Mouse (Mus musculus): ENCODE measurements around the gene Map3k3.
"Not testable (repeated sequence)": the region's sequence is repeated elsewhere in the genome, so short reads cannot be mapped to it uniquely, and the experiment has no call there.

Map3k3 gene

DNA sequence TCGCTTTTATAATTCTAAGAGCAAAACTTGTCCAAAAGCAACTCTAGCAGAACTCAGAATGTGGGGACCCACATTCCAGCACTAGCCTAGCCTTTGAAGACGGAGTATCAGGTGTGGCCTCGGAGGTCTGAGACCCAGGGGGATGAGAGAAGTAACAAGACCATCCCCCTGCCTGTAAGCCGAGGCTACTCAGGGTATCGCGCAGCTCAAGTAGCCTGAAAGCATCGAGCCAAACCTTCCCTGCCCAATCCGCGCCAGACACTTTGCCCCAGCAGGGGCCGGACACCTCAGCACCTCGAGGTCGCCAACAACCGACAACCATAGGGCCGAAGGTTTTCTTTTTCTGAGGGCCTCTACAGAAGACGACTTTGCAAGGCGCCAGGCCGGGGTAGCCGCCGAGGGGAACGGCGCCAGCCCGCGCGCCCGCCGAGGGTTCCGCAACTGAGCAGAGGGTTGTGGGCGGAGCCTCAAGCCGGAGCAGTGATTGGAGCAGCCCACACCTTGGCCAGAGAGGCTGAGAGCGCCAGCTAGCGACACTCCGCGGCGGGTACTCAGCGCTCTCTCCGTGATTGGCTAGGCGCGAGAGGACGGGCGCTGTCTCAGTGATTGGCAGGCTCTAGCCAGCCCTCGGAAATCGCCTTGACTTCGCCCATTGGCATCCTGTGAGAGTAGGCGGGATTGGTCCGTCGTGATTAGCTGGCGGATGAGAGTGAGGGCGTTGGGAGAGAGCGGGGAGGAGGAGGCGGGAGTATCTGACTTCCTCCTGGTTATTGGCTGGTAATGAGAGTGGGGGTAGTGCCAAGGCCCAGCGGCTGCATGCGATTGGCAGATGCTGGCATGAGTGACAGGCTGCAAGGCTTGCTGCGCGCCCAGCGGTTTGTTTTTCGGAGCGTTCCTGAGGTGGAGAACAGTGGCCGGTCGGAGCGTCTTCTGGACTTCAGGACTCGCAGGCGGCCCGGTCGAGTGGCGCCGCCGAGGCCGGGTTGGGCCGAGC, at the start of gene Map3k3:
Gene Map3k3 (plus strand): TSS at position 906 of the 994 bp plus-strand sequence.
- CTCF ChIA-PET, result interaction anchor here (0.5 kb wide), 1 partner anchor 135 kb away, joined by 6 read pairs; no protein-coding TSS in a partner anchor

DNA sequence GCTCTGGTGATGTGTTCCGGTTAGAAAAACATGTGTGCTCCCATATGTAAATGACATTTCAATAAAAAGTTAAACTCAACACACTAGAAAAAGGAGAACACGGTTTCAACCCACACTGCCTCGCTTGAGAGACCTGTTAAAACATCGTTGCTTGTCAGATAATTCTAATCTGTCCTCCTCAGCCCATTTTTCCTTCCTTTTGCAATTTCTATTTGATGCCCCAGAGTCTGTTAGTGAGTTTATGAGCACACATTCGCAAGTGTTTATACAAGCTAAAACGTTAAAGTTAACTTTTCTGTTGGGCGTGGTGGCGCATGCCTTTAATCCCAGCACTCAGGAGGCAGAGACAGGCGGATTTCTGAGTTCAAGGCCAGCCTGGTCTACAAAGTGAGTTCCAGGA, 49.4 kb upstream of the Map3k3 start:
- CTCF ChIA-PET, result no interaction called here

DNA sequence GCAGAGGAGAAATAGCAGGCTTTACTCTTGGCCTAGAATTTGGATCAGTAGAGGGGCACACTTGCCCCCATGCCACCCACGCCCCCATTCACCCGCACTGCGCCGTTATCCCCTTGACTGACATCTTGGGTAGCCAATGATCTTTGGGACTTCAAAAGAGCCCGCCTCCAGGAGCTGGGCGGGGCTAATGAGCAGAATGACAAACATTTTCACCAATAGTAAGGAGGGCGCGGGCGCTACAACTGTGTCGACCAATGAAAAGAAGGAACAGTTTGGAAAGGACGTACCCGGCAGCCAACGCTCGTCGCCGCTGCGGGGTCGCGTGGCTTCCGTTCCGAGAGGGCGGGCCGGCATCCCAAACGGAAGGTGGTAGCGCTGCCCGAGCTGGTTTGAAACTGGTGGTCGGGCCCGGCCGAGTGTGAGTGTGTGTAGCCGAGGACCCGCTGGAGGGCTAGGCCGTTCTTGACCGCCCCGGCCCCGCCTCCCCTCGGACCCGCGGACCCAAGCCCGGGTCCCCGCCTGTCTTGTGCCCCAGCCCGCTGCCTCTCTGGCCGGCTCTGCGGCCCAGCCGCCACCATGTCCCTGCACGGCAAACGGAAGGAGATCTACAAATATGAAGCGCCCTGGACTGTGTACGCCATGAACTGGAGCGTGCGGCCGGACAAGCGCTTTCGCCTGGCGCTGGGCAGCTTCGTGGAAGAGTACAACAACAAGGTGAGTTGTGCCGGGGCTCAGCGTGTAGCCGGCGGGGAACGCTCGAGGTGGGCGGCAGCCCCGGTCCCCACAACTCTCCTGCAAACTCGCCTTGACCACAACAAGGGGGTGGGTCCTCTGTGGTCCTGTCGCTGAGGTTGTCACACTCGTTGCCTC, 47.6 kb upstream of the Map3k3 start, which contains the start of gene Dcaf7:
Gene Dcaf7 (plus strand): TSS at position 325 of the 870 bp plus-strand sequence.
- CTCF ChIA-PET, result interaction anchor here (0.5 to 1.2 kb wide), 2 partner anchors 17 to 1917 kb away, joined by 4 read pairs; no protein-coding TSS in a partner anchor

DNA sequence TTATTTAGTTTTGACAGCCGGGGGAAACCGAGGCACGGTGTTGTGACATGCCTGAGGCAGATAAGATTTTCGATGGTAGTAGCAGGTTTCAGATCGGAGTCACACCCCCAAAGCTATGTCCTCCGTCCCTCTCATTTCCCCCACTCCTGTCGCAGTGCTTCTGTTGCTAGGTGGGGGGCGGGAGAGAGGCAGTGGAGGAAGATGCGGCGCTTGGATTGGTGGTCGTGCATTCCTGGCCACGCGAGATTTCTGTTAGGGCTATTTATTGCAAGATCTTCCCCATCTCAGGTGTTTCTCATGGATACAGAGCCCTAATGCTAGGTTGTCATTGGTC, 47.0 kb upstream of the Map3k3 start:
- CTCF ChIA-PET, result interaction anchor here (1.2 kb wide), 1 partner anchor 16 kb away, joined by 4 read pairs; no protein-coding TSS in a partner anchor

DNA sequence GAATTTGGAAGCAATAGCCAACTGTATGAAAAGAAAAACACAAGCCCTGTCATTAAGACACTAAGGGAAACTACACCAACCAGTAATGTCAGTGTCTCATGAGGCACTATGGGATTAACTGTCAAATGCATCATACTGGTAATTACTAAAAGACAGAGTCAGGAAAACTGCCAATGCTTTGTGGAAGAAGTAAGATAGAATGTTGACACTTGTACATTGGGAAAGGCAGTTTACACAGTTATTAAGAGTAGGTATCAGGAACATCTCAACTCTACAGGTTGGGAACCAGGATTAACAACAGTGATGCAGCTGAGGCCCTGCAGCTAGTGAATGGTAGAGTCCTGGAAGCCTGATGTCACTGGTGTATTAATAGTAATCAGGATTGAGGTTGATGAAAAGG, 40.1 kb upstream of the Map3k3 start:
- CTCF ChIA-PET, result no interaction called here

DNA sequence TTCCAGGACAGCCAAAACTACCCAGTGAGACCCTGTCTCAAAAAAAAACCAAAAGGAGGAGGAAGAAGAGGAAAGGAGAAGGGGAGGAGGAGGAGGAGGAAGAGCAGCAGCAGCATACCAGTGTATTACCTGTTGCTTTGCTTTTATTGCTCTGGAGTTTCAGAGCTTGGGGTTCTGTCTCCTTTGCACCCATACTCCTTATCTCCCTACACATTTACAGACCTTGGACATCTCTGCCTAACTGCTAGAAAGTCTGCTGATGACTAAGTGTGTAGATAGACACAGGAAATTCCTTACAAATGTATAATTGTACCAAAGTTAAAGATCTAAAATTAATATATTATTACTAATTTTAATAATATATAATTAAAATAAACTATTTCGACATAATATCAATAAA, 39.2 kb upstream of the Map3k3 start:
- CTCF ChIA-PET, result interaction anchor here (0.6 kb wide), 1 partner anchor 19 kb away, joined by 3 read pairs; no protein-coding TSS in a partner anchor

DNA sequence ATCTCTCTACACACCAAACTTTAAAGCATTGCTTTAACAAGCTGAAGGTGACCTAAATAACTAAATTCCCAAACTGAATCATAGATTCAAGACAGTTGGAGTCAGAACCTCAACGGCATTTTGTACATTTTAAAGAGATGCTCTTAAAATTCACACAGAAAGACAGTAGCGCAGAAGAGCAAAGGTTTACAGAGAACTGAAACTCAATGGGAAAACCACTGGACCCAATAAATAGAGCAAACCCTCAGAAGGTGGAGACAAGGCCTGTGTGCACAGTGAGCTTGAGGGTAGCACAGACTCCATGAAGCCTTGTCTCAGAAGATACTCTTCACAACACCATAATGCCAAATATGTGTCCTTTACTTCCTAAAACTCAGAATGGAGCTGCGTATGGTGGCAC, 38.6 kb upstream of the Map3k3 start:
- CTCF ChIA-PET, result interaction anchor here (0.6 kb wide), 2 partner anchors 19 to 1166 kb away, joined by 3 read pairs; no protein-coding TSS in a partner anchor

DNA sequence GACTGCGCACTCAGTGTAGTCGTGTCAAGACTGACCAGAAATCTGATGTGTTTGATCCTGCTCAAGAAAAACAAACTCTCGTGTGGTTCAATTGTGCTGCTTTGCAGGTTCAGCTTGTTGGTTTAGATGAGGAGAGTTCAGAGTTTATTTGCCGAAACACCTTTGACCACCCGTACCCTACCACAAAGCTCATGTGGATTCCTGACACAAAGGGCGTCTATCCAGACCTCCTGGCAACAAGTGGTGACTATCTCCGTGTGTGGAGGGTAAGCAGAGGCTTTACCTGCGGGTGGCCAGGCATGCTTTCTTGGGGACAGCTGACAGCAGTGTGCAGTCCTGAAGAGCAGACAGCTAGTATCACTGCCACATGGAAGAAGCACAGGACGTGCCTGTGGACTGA, 37.8 kb upstream of the Map3k3 start:
- CTCF ChIA-PET, result interaction anchor here (0.6 kb wide), 1 partner anchor 147 kb away, joined by 7 read pairs; no protein-coding TSS in a partner anchor

DNA sequence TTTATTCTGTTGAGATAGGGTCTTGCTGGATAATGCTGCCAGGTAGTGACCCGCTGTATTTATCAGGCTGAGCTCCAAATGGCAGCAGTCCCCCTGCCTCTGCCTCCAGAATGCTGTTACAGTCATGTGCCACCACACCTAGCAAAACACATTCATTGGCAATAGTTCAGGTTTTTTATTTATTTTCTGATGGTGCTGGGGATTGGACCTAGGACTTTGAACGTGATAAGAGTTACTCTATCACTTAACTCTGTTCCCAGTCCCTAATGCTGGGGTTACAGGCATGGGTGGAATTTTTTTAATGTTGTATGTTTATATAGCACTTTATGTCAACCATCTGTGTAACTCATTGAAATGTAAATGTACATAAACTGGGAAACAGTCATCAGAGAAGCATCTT, 30.5 kb upstream of the Map3k3 start:
- CTCF ChIA-PET, result interaction anchor here (1.0 kb wide), 1 partner anchor 17 kb away, joined by 4 read pairs; the partner anchor contains the start of gene Dcaf7

DNA sequence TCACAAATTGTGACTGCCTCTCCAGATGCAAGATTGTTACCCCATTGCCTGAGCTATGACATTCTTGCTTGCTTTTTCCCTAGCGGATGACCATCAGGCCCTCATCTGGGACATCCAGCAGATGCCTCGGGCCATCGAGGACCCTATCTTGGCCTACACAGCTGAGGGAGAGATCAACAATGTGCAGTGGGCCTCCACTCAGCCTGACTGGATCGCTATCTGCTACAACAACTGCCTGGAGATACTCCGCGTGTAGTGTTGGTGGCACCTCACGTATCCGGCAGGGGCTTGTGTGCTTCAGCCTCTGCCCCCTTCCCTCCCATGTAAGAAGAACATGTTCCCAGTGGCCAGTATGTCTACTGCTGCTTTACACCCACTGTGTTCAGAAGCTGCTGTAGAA, 29.8 kb upstream of the Map3k3 start:
- CTCF ChIA-PET, result no interaction called here

DNA sequence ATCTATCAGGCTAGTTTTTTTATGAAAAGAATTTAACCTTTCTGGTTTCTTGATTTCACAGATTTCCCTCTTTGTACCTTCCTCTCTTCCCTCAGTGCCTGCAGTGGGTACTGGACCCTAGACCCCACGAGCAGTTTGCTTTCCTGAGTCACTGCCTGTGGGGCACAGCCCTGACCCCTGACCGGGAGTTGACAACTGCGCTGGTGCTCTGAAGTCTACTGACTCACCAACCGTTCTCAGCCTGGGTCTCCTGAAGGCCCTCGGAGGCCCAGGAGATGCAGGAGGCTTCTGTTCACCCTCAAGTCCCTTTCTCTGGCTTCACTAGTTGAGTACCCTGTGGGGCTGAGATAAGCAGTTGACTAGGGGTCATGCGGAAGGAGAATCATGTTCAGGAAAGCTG, 29.1 kb upstream of the Map3k3 start:
- CTCF ChIA-PET, result no interaction called here

DNA sequence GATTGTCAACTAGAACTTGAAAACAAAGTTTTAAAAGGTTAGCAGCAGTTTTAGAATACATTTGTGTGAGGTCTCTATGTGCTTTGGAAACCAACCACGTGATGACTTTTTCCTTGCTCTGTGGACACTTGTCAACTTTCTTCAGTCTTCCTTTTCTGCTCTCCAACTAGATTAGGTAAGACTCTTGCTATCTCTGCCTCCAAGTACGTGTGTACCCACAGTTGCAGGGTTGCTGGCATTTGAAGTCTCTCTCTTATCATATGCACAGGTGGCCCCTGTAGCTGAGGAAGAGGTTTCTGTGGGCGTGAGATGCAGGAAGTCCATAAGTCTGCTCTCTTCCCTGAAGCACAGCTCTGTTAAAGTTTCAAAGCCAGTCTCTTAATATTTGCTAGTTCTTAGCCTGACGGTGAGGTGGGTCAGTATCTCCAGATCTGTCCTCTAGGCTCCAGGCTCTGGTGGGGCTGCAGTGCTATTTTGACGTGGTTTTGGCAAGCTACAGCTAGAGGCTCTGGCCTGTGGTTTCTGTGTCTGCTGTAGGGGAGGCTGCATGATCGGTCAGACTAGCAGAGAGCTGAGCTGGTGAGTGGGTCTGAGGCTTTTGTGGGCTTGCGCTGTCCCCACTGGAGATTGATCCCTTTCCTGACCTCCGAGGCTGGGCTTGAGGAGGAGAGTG, 27.5 kb upstream of the Map3k3 start:
- CTCF ChIA-PET, result no interaction called here

DNA sequence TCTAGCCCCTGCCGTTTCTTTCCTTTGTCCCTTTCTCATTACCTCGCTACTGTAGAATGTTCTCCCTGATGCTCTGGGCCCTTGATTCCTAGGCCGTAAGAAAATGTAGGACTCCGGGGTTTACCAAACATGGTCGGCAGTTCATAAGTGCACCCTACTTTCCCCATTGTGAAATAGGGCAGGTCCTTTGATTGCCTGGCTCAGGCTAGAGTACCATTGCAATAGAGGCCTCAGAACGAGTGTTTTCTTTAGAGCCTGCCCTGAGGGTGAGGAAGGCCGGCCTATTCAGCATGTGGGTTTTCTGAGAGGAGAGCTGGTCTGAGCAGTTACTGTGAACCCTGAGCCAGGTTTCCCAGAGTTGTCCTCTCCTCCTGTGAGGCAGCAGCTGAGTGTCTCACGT, 26.4 kb upstream of the Map3k3 start:
- CTCF ChIA-PET, result no interaction called here

DNA sequence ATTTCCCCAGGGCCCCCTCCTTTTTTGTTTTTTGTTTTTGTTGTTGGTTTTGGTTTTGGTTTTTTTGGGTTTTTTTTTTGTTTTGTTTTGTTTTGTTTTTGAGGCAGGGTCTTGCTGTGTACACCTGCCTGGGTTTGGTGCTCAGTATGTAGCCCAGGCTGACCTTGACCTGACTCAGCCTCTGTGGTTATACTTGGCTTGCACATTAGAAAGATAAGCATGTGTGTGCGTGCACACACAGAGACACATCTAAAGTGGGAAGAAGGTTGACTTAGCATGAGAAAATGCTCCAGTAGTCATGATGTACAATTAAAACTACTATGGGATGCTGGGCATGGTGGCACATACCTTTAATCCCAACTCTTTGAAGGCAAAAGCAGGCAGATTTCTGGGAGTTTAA, 23.9 kb upstream of the Map3k3 start:
- CTCF ChIA-PET, result no interaction called here

DNA sequence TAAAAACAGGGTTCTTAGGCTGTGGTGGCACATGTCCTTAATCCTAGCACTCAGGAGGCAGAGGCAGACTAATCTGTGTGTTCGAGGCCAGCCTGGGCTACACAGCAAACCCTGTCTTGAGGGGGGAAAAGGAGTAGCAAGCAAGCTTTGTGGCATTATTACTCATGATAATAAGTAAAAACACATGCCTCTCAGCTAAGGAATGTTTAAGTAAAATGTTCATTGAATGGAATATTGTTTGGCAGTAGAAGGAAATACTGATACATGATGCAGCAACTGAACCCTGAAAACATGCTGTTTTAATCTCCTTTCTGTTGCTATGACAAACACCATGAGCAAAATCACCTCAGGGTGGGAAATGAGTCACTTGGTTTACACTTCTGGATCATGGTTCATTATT, 23.1 kb upstream of the Map3k3 start:
- CTCF ChIA-PET, result no interaction called here

DNA sequence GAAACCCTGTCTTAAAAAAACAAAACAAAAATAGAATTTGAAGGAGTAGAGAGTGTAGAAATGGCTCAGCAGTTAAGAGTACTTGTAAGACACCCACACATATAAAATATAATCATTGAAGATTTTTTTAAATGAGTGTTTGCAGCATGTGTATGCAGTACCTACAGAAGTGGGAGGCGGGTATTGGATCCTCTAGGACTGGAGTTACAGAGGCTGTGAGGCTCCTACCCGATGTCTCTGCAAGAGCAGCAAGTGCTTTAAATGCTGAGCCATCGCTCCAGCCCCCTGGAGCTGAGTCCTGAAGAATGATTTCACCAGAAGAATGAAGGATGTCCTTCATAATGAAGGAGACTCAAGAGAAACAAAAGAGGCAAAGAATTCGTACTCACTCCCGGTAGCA, 20.7 kb upstream of the Map3k3 start:
- CTCF ChIA-PET, result no interaction called here

DNA sequence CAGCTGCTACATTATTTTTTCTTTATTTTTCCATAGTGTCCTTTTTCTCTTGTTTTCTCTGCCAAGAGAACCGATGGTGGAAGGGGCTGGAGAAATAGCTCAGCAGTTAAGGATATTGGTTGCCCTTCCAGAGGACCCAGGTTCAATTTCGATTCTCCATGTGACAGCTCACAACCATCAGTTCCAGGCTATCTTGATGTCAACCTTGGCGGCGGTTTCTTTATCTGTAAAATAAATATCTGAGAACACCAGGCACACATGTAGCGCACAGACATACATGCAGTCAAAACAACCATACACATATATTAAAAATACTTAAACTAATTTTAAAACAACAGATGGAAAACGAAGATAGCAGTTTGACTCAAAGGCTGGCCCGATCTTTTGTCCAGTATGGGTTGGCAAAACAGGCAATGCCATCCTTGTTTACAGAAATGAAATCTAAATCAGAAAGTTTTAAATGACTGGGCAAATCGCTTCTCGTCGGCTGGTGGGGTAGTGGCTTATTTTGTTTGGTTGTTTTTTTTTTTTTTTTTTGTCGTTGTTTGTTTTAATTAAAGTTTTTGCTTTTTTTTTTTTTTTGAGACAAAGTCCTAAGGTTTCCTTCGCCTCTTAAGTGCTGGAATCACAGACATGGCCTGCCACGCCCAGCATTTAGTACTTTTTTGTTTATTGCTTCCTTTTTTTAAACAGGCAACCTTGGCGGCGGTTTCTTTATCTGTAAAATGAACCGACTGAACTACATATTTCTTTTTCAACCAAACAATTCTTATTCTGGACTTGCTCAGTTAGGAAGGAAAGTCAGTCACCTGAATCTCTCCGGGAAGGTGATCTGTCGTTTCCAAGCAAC, 19.1 kb upstream of the Map3k3 start:
- CTCF ChIA-PET, result interaction anchor here (0.7 kb wide), 1 partner anchor 90 kb away, joined by 18 read pairs; no protein-coding TSS in a partner anchor

DNA sequence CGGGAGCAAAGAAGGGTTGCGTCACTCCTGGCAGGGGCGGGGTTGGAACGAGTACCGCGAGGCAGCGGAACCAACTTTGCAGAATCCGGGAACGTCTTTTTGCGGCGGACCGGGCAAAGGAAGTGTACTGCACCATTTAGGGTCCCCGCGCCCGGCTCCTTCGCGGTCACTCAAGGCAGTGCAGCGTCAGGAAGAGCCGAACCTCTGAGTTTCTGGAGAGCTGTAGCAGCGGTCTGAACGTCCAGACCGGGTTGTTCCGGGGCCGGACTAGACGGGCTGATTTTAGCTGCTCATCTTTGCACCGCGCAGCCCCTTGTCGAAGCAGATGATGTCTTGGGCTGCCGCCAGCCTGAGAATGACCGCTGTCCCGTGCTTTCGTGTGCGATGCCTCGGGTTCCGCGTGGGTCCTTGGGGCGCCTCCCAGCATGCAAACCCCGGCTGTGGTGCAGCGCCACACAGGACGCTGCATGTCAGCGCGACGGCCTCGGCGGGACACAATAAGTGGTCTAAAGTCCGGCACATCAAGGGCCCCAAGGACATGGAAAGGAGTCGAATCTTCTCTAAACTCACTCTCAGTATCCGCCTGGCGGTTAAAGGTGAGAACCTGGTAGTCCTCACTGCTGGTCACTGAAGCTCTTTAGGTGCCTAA, 18.4 kb upstream of the Map3k3 start, which contains the start of gene Taco1:
Gene Taco1 (plus strand): TSS at position 139 of the 649 bp plus-strand sequence.
- CTCF ChIA-PET, result no interaction called here

DNA sequence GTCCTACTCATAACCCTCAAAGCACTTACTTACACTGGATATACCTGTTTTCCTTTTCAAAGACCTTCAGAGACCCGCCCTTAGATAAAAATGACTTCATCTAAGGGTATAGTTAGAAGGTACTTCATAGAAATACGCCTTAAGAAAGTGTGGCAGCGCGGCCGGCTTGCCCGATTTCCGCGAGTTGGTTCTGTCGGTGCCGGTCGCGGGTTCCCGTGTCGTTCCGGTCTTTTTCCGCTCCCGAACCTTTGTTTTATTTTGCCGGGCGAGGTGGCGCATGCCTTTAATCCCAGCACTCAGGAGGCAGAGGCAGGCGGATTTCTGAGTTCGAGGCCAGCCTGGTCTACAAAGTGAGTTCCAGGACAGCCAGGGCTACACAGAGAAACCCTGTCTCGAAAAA, 17.8 kb upstream of the Map3k3 start:
- CTCF ChIA-PET, result not testable (repeated sequence)

DNA sequence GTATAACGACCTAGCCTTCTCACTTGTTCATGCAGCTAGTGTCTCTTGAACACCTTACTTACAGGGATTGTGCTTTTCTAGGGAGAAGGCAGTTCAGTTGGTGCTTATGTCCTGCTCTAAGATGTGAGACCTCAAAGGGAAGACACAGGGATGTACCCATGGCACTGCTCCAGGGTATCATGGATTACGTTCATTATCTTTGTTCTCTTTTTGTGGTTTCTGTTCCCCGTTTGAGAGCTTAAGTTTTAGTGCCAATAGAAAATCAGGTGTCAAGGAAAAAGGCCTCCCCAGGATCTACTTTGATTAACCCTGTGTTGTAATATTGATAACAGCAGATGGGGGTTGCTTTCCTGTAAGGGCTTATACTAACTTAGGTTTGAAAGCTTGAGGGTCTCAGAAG, 10.6 kb upstream of the Map3k3 start:
- CTCF ChIA-PET, result interaction anchor here (0.6 kb wide), 1 partner anchor 158 kb away, joined by 3 read pairs; no protein-coding TSS in a partner anchor
